Mouse (Mus musculus): ENCODE measurements at regions not wholly inside any gene's neighbourhood (a gene's known extent, or its start where the extent isn't known, plus 50 kb on each side); places are given as distances from the start of the nearest gene placed in this dataset.

DNA sequence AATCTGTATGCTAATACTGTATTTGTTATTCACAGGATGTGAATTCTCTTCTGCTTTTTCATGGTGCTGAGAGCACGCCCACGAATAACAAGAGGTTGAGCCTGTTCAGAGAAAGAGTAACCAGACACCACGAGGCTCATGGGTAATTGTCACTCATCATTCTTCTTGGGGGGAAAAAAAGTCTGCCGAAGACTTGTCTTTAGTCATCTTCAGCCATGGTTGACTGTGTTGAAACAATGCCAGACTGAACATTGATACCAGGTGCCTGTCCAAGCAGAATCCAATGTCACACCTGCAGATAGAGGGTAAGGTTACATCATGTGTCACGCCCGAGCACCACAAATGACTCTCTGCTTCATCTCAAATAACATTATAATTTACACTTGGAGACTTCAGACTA lies 418.5 kb downstream of the Fgf9 start:
- TF ChIP-seq CTCF (IDR thresholded peaks at IDR 0.05; ENCODE audit: low read depth) (no peak), EP300 (IDR thresholded peaks at IDR 0.05; ENCODE audit: low read depth) (no peak)
